Mouse (Mus musculus) heart, embryonic 16.5 days (tissue): ENCODE measurements around the gene Zbbx. TPM values are rescaled to one million over a fixed set of nuclear protein-coding genes. Genes with fewer than 3 reads are reported as not detected.
A peak's percentile ranks its signal among the peaks of the same experiment; 100 is the strongest.

Experiments used
- ATAC-seq: fragments of 200-750 bp; cut with Nextera tagmentation; replicated peaks from 2 replicates; pipeline ENCODE4 v1.8.0; 2017; ENCODE audit warnings: moderate number of reproducible peaks; ENCODE audit not compliant: insufficient read depth, low FRiP score; ENCODE audit errors: extremely low read depth
- H3K27ac ChIP-seq: fragments of 300-500 bp; sonication (generic); 2 replicates; pipeline ENCODE4 v1.5.1; 2014; ENCODE audit warnings: mild to moderate bottlenecking, low read length, control low read depth, moderate library complexity
- H3K27me3 ChIP-seq: fragments of 300-500 bp; sonication (generic); 2 replicates; pipeline ENCODE4 v1.6.1; 2014; ENCODE audit warnings: low read length, mixed read lengths; ENCODE audit not compliant: control insufficient read depth, insufficient read depth
- H3K36me3 ChIP-seq: fragments of 300-500 bp; sonication (generic); 2 replicates; pipeline ENCODE4 v1.6.1; 2014; ENCODE audit not compliant: control insufficient read depth, insufficient read depth
- H3K4me1 ChIP-seq: fragments of 300-500 bp; sonication (generic); 2 replicates; pipeline ENCODE4 v1.6.1; 2014; ENCODE audit warnings: low read length, mixed read lengths; ENCODE audit not compliant: control insufficient read depth, insufficient read depth
- H3K4me2 ChIP-seq: fragments of 300-500 bp; sonication (generic); 2 replicates; pipeline ENCODE4 v1.6.1; 2014; ENCODE audit warnings: low read depth, mild to moderate bottlenecking, control low read depth, low read length
- H3K4me3 ChIP-seq: fragments of 300-500 bp; sonication (generic); 2 replicates; pipeline ENCODE4 v1.5.1; 2014; ENCODE audit warnings: mild to moderate bottlenecking, control low read depth, low read length
- H3K9ac ChIP-seq: fragments of 300-500 bp; sonication (generic); 2 replicates; pipeline ENCODE4 v1.6.1; 2014; ENCODE audit warnings: low read length, control low read depth
- H3K9me3 ChIP-seq: fragments of 300-500 bp; sonication (generic); replicated peaks from 2 replicates; pipeline ENCODE4 v1.6.1; 2016; ENCODE audit warnings: low read length; ENCODE audit not compliant: control insufficient read depth
- WGBS: fragments of 180-500 bp; shearing (Covaris S2); extraction: QIAGEN DNeasy Blood & Tissue Kit; methylation state at CpG from one replicate; pipeline ENCODE4 v1.1.7; 2014; 5-methylcytosine and 5-hydroxymethylcytosine counted together
- polyA plus RNA-seq: library from polyadenylated mRNA; unstranded; fragments of >200 nt; fragmentation: Nextera tagmentation; extraction: Ambion mirVana; gene quantifications from 2 replicates; pipeline ENCODE4 v1.2.1, GENCODE M21; 2015

Gene Zbbx
- 0.12 and 0.31 TPM in 2 replicates for polyA plus RNA-seq

DNA sequence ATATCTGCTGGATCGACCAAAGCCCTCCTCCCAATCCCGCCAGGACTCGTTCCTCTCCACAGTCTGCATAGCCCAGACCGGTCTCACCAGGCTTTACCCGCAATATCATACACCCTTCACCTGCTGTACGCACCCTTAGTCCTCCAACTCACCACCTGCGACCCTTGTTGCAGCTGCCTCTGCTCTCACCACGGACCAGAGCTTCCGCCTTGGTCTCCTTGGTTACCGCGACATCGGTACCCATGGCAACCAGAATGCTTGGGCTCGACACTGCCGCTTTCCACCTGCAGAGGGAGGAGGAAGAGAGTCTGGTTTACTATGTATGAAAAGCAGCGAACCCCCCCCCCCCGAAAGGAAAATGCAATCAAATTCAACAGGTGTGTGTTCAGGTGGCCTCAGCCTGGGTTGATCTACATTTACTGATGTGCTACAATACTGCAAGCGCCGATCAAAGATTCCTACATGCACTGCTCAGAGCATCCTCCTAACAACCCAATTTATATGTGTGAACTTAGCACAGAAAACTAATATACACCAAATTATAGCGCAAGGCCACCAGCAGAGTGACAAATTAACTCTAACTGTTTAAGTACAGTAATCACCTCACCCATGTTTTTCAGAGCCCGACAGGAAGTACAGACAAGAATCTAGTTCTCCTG is at the start of gene Zbbx:
Zbbx (minus strand) TSS at position 197 of the 659 bp plus-strand sequence.
- Histone ChIP-seq H3K4me2 (peak within 1 kb of the TSS; percentile 61), H3K9me3 (no peaks in the 10 kb centered on the region), H3K27ac (no peak within 1 kb of the TSS), H3K4me3 (peak within 1 kb of the TSS; percentile 28), H3K27me3 (no peaks in the 10 kb centered on the region), H3K9ac (no peak within 1 kb of the TSS), H3K36me3 (no peaks in the 10 kb centered on the region), H3K4me1 (peaks cover 2% of the 10 kb centered on the region; the same call in 1 of the 2 replicates)
- peak; percentile 75; the same call in 1 of the 2 replicates for ATAC-seq
- WGBS: 20% methylated on average over 20 of the region's 20 CpGs

DNA sequence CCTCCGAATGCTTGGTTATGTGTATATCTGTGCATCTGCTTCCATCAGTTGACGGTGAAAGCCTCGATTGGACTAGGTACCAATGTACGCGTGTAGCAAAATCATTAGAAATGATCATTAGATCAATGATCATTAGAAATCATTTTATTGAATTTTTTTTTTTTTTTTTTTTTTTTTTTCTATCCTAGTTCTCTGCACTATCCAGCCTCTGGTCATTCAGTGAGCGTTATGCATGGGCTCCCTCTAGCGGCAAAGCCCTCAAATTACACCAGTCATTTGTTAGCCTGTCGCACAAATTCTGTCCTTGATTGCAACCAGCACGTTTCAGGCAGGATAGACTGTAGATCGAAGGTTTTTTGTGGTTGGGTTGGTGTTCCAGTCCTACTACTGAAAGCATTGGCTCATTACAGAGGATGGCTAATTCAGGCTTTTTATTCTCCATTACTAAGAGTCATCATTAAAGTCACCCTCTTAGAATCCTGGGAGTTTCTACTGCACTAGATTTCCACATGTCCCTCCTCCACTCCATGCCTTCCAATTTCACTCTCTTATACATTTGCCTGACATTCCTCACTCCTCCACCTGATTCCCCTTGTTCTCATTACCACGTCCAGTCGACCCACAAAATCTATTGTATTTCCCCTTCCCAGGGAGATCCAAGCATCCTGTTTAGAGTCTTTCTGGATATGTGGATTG is 38.1 kb upstream of the Zbbx start:
- H3K4me3 ChIP-seq: no peak overlapping the region
- no peaks in the 10 kb centered on the region for H3K9me3 ChIP-seq
- no peaks in the 10 kb centered on the region for H3K4me1 ChIP-seq
- no peak overlapping the region for H3K27ac ChIP-seq
- ATAC-seq: no peak
- no peaks in the 10 kb centered on the region for H3K36me3 ChIP-seq
- WGBS: 32% methylated on average over 12 of the region's 12 CpGs
- H3K9ac ChIP-seq: no peak overlapping the region
- no peaks in the 10 kb centered on the region for H3K27me3 ChIP-seq
- no peak overlapping the region for H3K4me2 ChIP-seq

DNA sequence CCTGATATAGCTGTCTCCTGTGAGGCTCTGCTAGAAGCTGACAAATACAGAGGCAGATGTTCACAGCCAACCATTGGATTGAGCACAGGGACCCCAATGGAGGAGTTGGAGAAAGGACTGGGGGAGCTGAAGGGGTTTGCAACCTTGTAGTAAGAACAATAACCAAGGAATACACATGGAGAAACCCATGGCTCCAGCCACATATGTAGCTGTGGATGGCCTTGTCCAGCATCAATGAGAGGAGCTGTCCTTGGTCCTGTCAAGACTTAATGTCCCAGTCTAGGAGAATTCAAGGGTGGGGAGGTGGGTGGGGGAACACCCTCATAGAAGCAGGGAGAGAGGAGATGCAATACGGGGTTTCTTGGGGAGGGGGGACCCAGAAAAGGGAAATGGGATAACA is 17.8 kb upstream of the Zbbx start:
- no peak for ATAC-seq
- WGBS: 60% methylated on average over 1 of the region's 1 CpGs
- no peak overlapping the region for H3K4me2 ChIP-seq
- H3K27ac ChIP-seq: no peak overlapping the region
- H3K36me3 ChIP-seq: no peaks in the 10 kb centered on the region
- H3K4me3 ChIP-seq: no peak overlapping the region
- H3K9me3 ChIP-seq: no peaks in the 10 kb centered on the region; the same call in 1 of the 2 replicates
- no peak overlapping the region for H3K9ac ChIP-seq
- H3K27me3 ChIP-seq: no peaks in the 10 kb centered on the region
- H3K4me1 ChIP-seq: no peaks in the 10 kb centered on the region

DNA sequence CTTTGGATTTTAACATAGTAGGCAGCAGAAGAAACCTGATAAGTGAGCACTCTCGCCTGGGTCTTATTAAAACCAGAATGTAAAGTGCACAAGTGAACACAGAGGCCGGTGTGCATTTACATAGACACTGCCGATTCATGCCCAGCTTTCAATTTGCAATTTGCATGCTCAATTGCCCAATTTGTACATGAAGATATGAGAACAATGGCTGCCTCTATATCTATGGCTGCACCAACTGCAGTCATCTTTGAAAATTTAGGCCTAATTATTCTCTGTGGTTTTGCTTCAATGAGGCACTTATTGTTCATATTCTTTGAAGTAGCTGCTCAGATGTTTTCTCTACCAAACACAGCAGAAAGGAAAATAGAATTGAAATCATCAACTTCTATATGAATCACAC is 23.0 kb downstream of the Zbbx start:
- Histone ChIP-seq H3K4me1 (no peaks in the 10 kb centered on the region), H3K9me3 (no peaks in the 10 kb centered on the region), H3K4me3 (no peak overlapping the region), H3K27me3 (no peaks in the 10 kb centered on the region), H3K4me2 (no peak overlapping the region), H3K27ac (no peak overlapping the region), H3K36me3 (no peaks in the 10 kb centered on the region), H3K9ac (no peak overlapping the region)
- 83% methylated on average over 3 of the region's 3 CpGs for WGBS
- no peak for ATAC-seq

DNA sequence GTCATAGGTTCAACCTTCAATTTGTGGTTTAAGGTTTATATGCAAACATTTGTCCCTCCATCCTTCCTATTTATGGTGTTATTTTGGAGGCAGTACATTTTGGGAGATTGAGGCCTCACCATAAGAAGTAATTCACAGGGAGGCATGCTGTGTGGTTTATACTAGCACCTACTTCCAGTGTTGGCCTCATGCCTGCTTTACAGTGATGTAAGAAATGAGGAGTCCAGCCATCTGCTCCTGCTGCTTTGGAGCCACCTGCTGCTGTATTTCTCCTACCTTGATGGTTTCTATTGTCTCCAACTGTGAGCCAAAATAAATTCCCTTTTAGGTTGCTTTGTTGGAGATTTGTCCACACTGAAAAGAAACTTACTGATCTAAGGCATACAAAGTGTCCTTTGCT is 60.0 kb downstream of the Zbbx start:
- Histone ChIP-seq H3K4me3 (no peak overlapping the region), H3K9ac (no peak overlapping the region), H3K4me2 (no peak overlapping the region), H3K9me3 (no peaks in the 10 kb centered on the region), H3K27me3 (no peaks in the 10 kb centered on the region), H3K4me1 (no peaks in the 10 kb centered on the region), H3K27ac (no peak overlapping the region), H3K36me3 (no peaks in the 10 kb centered on the region)
- ATAC-seq: no peak

DNA sequence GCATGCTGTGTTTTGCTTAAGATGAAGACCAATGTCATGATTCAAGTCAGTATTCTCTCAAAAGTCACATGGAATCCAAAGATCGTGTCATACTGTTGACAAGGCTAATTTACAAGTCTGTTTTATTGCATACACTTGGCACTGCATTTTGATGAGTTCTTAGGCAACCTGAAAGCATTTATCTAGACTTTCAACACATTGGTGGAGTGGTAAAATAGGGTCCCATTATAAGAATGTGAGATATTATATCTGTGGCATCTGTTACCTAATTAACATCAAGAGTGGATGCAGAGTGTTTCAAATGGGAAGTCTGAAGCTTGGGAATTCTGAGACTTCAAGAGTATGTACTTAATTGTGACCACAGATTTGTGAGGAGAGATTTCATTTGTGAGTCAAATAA is 79.1 kb downstream of the Zbbx start:
- ATAC-seq: no peak
- Histone ChIP-seq H3K4me1 (no peaks in the 10 kb centered on the region), H3K27ac (no peak overlapping the region), H3K4me3 (no peak overlapping the region), H3K36me3 (no peaks in the 10 kb centered on the region), H3K27me3 (no peaks in the 10 kb centered on the region), H3K9ac (no peak overlapping the region), H3K9me3 (no peaks in the 10 kb centered on the region), H3K4me2 (no peak overlapping the region)
- 67% methylated on average over 1 of the region's 1 CpGs for WGBS

DNA sequence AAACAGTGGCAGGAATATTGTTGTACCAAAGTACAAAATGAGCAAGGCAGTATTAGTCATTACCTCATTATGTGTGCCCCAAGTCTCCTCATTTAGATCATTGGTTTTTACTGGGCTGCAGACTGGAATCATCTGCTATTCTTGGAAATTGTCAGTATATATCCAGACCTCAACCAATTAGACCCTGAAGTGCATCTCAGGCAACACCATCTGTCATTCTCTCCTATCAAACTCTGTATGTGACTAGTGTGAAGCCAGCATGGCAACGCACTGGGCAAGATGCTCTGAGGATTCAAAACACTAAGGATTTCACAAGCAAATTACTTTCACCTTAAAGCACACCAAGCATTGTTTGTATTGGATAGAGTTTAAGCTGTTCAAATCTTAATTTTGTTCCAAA is 85.9 kb downstream of the Zbbx start:
- H3K36me3 ChIP-seq: no peaks in the 10 kb centered on the region
- WGBS: 63% methylated on average over 1 of the region's 1 CpGs
- no peaks in the 10 kb centered on the region for H3K27me3 ChIP-seq
- H3K9ac ChIP-seq: no peak overlapping the region
- no peak overlapping the region for H3K4me3 ChIP-seq
- H3K4me1 ChIP-seq: no peaks in the 10 kb centered on the region
- H3K27ac ChIP-seq: no peak overlapping the region
- no peak overlapping the region for H3K4me2 ChIP-seq
- ATAC-seq: no peak
- H3K9me3 ChIP-seq: no peaks in the 10 kb centered on the region

DNA sequence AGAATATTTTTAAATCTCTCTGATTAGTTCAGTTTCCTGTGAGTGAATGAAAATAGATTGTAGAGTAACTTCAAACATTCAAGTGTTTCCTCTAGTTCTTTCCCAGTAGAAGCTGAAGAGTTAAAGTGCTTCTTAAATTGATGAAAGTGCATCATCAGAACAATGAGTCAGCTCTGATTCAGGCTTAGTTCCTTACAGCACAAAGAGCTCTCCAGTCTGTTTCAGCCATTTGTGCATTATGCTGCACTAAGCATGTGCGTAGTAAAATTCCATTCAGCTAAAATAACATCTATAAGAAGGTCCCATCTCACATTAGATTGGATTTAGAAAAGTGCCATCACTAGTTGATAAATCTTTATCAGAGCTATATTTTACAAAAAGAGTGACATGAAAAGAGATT is 155.1 kb downstream of the Zbbx start:
- Histone ChIP-seq H3K27me3 (no peaks in the 10 kb centered on the region), H3K4me3 (no peak overlapping the region), H3K27ac (no peak overlapping the region), H3K9me3 (no peaks in the 10 kb centered on the region), H3K9ac (no peak overlapping the region), H3K36me3 (no peaks in the 10 kb centered on the region), H3K4me1 (no peaks in the 10 kb centered on the region), H3K4me2 (no peak overlapping the region)
- 77% methylated on average over 1 of the region's 1 CpGs for WGBS
- ATAC-seq: no peak
